Mouse (Mus musculus) stomach, embryonic 15.5 days (tissue): Measurements from ENCODE around the gene Mef2b. TPM values are rescaled to one million over a fixed set of nuclear protein-coding genes. Genes with fewer than 3 reads are reported as not detected.

Experiments
- ATAC-seq: fragments of 200-750 bp; cut with Nextera tagmentation; 2 replicates; pipeline ENCODE4 v1.8.0; 2017; ENCODE audit warnings: low read depth, moderate number of reproducible peaks, moderate TSS enrichment; ENCODE audit not compliant: insufficient read depth, low FRiP score
- H3K27ac ChIP-seq: fragments of 300-500 bp; sonication (generic); 2 replicates; pipeline ENCODE4 v1.5.1; 2015; ENCODE audit warnings: mild to moderate bottlenecking, inconsistent platforms
- H3K27me3 ChIP-seq: fragments of 300-500 bp; sonication (generic); replicated peaks from 2 replicates; pipeline ENCODE4 v1.6.1; 2015; ENCODE audit warnings: inconsistent platforms
- H3K36me3 ChIP-seq: fragments of 300-500 bp; sonication (generic); 2 replicates; pipeline ENCODE4 v1.6.1; 2015; ENCODE audit warnings: inconsistent platforms
- H3K4me1 ChIP-seq: fragments of 300-500 bp; sonication (generic); 2 replicates; pipeline ENCODE4 v1.6.1; 2015; ENCODE audit warnings: inconsistent platforms
- H3K4me2 ChIP-seq: fragments of 300-500 bp; sonication (generic); 2 replicates; pipeline ENCODE4 v1.6.1; 2015; ENCODE audit warnings: mild to moderate bottlenecking, inconsistent platforms
- H3K4me3 ChIP-seq: fragments of 300-500 bp; sonication (generic); replicated peaks from 2 replicates; pipeline ENCODE4 v1.5.1; 2015; ENCODE audit warnings: inconsistent platforms
- H3K9ac ChIP-seq: fragments of 300-500 bp; sonication (generic); 2 replicates; pipeline ENCODE4 v1.6.1; 2015; ENCODE audit warnings: inconsistent platforms
- H3K9me3 ChIP-seq: fragments of 300-500 bp; sonication (generic); 2 replicates; pipeline ENCODE4 v1.6.1; 2016; ENCODE audit warnings: inconsistent platforms
- WGBS: fragments of 180-500 bp; shearing (Covaris S2); methylation state at CpG from one replicate; pipeline ENCODE4 v1.1.7; 2015; 5-methylcytosine and 5-hydroxymethylcytosine counted together
- polyA plus RNA-seq: library from polyadenylated mRNA; unstranded; fragments of >200 nt; fragmentation: Nextera tagmentation; extraction: Ambion mirVana; gene quantifications from 2 replicates; pipeline ENCODE4 v1.2.1, GENCODE M21; 2015

Gene Mef2b
- polyA plus RNA-seq, 1 experiment from 2014 or later = 0.19 TPM

- Histone ChIP-seq H3K4me3 (peak overlapping the region; percentile 19), H3K4me1 (peaks cover 7% of the 10 kb centered on the region; the same call in 1 of the 2 replicates), H3K27ac (no peak overlapping the region), H3K9me3 (no peaks in the 10 kb centered on the region), H3K27me3 (0 out of 2 replicates have a peak, but pooled peaks cover 7% of the 10 kb centered on the region), H3K9ac (no peak overlapping the region), H3K4me2 (peak overlapping the region; percentile 56), H3K36me3 (no peaks in the 10 kb centered on the region)
- 4% methylated on average over 21 of the region's 21 CpGs for WGBS
- ATAC-seq = peak; percentile 72; the same call in 1 of the 2 replicates
These were observed 27.1 kb downstream of the Mef2b start for GRCm38 (mm10) chr8:70166504-70167110.

- H3K4me3 ChIP-seq = no peak overlapping the region
- 0 out of 2 replicates have a peak, but pooled peaks cover 7% of the 10 kb centered on the region for H3K27me3 ChIP-seq
- no peak overlapping the region for H3K27ac ChIP-seq
- peaks cover 27% of the 10 kb centered on the region for H3K4me1 ChIP-seq
- H3K4me2 ChIP-seq = no peak overlapping the region
- H3K9ac ChIP-seq = no peak overlapping the region
- H3K9me3 ChIP-seq = no peaks in the 10 kb centered on the region
- no peak for ATAC-seq
- 70% methylated on average over 3 of the region's 3 CpGs for WGBS
- H3K36me3 ChIP-seq = no peaks in the 10 kb centered on the region
These were observed 30.6 kb downstream of the Mef2b start for GRCm38 (mm10) chr8:70170116-70170515.

- no peaks in the 10 kb centered on the region for H3K36me3 ChIP-seq
- H3K4me2 ChIP-seq = no peak overlapping the region
- WGBS = 76% methylated on average over 3 of the region's 3 CpGs
- H3K4me3 ChIP-seq = no peak overlapping the region
- no peak overlapping the region for H3K27ac ChIP-seq
- H3K9me3 ChIP-seq = no peaks in the 10 kb centered on the region
- H3K27me3 ChIP-seq = 0 out of 2 replicates have a peak, but pooled peaks cover 7% of the 10 kb centered on the region
- no peak overlapping the region for H3K9ac ChIP-seq
- no peak for ATAC-seq
- peaks cover 27% of the 10 kb centered on the region for H3K4me1 ChIP-seq
These were observed 31.2 kb downstream of the Mef2b start for GRCm38 (mm10) chr8:70170748-70171147.

- Histone ChIP-seq H3K4me3 (no peak overlapping the region), H3K27ac (no peak overlapping the region), H3K4me2 (no peak overlapping the region; the same call in 1 of the 2 replicates), H3K27me3 (0 out of 2 replicates have a peak, but pooled peaks cover 3% of the 10 kb centered on the region), H3K36me3 (no peaks in the 10 kb centered on the region), H3K4me1 (peaks cover 27% of the 10 kb centered on the region), H3K9me3 (no peaks in the 10 kb centered on the region), H3K9ac (no peak overlapping the region)
- WGBS = 75% methylated on average over 7 of the region's 7 CpGs
- no peak for ATAC-seq
These were observed 31.7 kb downstream of the Mef2b start for GRCm38 (mm10) chr8:70171240-70171639.

- Histone ChIP-seq H3K27ac (peak within 1 kb of the TSS; percentile 42), H3K36me3 (peaks cover under 1% of the 10 kb centered on the region; the same call in 1 of the 2 replicates), H3K4me2 (peak within 1 kb of the TSS; percentile 63), H3K9ac (peak within 1 kb of the TSS; percentile 13; the same call in 1 of the 2 replicates), H3K4me1 (peaks cover 20% of the 10 kb centered on the region), H3K27me3 (no peaks in the 10 kb centered on the region), H3K9me3 (no peaks in the 10 kb centered on the region), H3K4me3 (peak within 1 kb of the TSS; percentile 56)
- ATAC-seq = peak; percentile 97
- WGBS = under 1% methylated on average over 27 of the region's 27 CpGs
These were observed 32.7 kb downstream of the Mef2b start, which contains the start of gene Tmem161a for GRCm38 (mm10) chr8:70172043-70172681. TSS of gene Tmem161a (plus strand) at chr8:70172356.

- H3K9me3 ChIP-seq = no peaks in the 10 kb centered on the region
- 67% methylated on average over 5 of the region's 5 CpGs for WGBS
- no peaks in the 10 kb centered on the region for H3K27me3 ChIP-seq
- no peak overlapping the region for H3K9ac ChIP-seq
- ATAC-seq = no peak
- H3K27ac ChIP-seq = no peak overlapping the region
- H3K4me2 ChIP-seq = peak overlapping the region; percentile 63
- H3K4me1 ChIP-seq = peaks cover 20% of the 10 kb centered on the region
- H3K4me3 ChIP-seq = peak overlapping the region; percentile 56; the same call in 1 of the 2 replicates
- peaks cover 5% of the 10 kb centered on the region; the same call in 1 of the 2 replicates for H3K36me3 ChIP-seq
These were observed 33.8 kb downstream of the Mef2b start for GRCm38 (mm10) chr8:70173320-70173719.

- Histone ChIP-seq H3K27ac (no peak overlapping the region), H3K4me1 (peaks cover 20% of the 10 kb centered on the region), H3K9me3 (no peaks in the 10 kb centered on the region), H3K9ac (no peak overlapping the region), H3K27me3 (no peaks in the 10 kb centered on the region), H3K4me2 (no peak overlapping the region), H3K36me3 (peaks cover 5% of the 10 kb centered on the region; the same call in 1 of the 2 replicates), H3K4me3 (no peak overlapping the region)
- WGBS = 85% methylated on average over 7 of the region's 7 CpGs
- no peak for ATAC-seq
These were observed 34.6 kb downstream of the Mef2b start for GRCm38 (mm10) chr8:70174079-70174478.

GRCm38 (mm10) chr8:70178231-70178630, 38.7 kb downstream of the Mef2b start:
- Histone ChIP-seq H3K27me3 (no peaks in the 10 kb centered on the region), H3K27ac (no peak overlapping the region), H3K4me1 (peaks cover 18% of the 10 kb centered on the region), H3K4me2 (no peak overlapping the region), H3K9me3 (no peaks in the 10 kb centered on the region), H3K9ac (no peak overlapping the region), H3K4me3 (no peak overlapping the region), H3K36me3 (peaks cover 19% of the 10 kb centered on the region)
- 87% methylated on average over 2 of the region's 2 CpGs for WGBS
- no peak for ATAC-seq

GRCm38 (mm10) chr8:70179082-70179481, 39.6 kb downstream of the Mef2b start:
- ATAC-seq = no peak
- Histone ChIP-seq H3K27me3 (no peaks in the 10 kb centered on the region), H3K9me3 (no peaks in the 10 kb centered on the region), H3K4me1 (peaks cover 9% of the 10 kb centered on the region; the same call in 1 of the 2 replicates), H3K9ac (no peak overlapping the region), H3K4me3 (no peak overlapping the region), H3K27ac (no peak overlapping the region), H3K4me2 (no peak overlapping the region), H3K36me3 (peaks cover 19% of the 10 kb centered on the region)
- 88% methylated on average over 4 of the region's 4 CpGs for WGBS

- Histone ChIP-seq H3K9me3 (no peaks in the 10 kb centered on the region), H3K4me3 (no peak overlapping the region), H3K4me1 (0 out of 2 replicates have a peak, but pooled peaks cover 3% of the 10 kb centered on the region), H3K9ac (no peak overlapping the region), H3K27me3 (no peaks in the 10 kb centered on the region), H3K4me2 (no peak overlapping the region), H3K36me3 (peaks cover 19% of the 10 kb centered on the region), H3K27ac (no peak overlapping the region)
- peak; percentile 61 for ATAC-seq
- 71% methylated on average over 16 of the region's 16 CpGs for WGBS
These were observed 41.8 kb downstream of the Mef2b start for GRCm38 (mm10) chr8:70181212-70181902.

- no peak for ATAC-seq
- Histone ChIP-seq H3K27me3 (no peaks in the 10 kb centered on the region), H3K4me1 (0 out of 2 replicates have a peak, but pooled peaks cover 3% of the 10 kb centered on the region), H3K4me2 (no peak overlapping the region), H3K9ac (no peak overlapping the region), H3K36me3 (peaks cover 19% of the 10 kb centered on the region), H3K27ac (no peak overlapping the region), H3K9me3 (no peaks in the 10 kb centered on the region), H3K4me3 (no peak overlapping the region)
- WGBS = 27% methylated on average over 2 of the region's 2 CpGs
These were observed 42.4 kb downstream of the Mef2b start for GRCm38 (mm10) chr8:70181903-70182252.

- Histone ChIP-seq H3K4me2 (no peak overlapping the region), H3K9ac (no peak overlapping the region), H3K36me3 (peaks cover 13% of the 10 kb centered on the region), H3K4me3 (no peak overlapping the region), H3K27me3 (no peaks in the 10 kb centered on the region), H3K4me1 (0 out of 2 replicates have a peak, but pooled peaks cover 3% of the 10 kb centered on the region), H3K27ac (no peak overlapping the region), H3K9me3 (no peaks in the 10 kb centered on the region)
- no peak for ATAC-seq
- 82% methylated on average over 4 of the region's 4 CpGs for WGBS
These were observed 43.7 kb downstream of the Mef2b start for GRCm38 (mm10) chr8:70183194-70183593.
